In the genomic region with DNA sequence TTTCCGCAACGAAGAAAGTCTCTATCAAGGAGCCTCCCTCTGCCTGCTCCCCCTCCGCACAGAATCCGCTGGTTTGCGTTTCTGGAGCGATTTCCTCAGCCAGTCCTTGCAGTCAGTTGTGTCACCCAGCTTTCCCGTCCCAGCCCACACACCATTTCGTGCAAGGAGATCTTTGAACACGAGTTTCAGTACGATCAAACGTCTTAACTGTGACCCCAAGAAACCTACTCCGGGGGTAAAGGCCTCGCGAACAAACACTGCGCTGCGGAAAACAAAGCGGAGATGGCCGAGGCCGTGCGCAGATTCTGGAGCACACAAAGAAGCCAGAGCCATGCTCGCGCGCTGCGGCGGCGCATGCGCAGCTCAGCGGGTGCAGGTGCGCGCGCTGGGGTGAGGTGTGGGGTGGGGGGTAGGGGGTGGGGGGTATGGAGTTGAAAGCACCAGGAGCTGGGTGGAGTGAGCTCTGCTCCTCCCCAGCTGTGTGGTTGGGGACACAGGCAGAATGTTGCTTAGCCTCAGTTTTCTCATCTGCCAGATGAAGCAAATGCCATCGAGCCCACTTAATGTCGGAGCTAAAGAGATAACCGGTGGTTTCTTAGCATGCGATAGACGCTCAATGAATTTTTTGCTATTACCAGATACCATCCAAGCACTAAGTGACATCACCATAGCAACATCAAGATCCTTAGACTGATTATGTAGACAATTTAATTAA, we compare ENCODE assay signal across 7 mouse cellular contexts. TPM values are rescaled to one million over a fixed set of nuclear protein-coding genes. Genes with fewer than 3 reads are reported as not detected.
DNase-seq lines count a peak whose midpoint lies in the region; ATAC-seq lines count a peak whose summit lies in the region.

No protein-coding gene starts in this region.

- H3K9me3 ChIP-seq in hindbrain, embryonic 16.5 days (ENCODE audit: control insufficient read depth, low read length): no peaks in the 10 kb centered on the region

- H3K27me3 ChIP-seq in hindbrain, embryonic 16.5 days (replicated peaks; ENCODE audit: control insufficient read depth, insufficient read depth, low read length): no peaks in the 10 kb centered on the region

- H3K27ac ChIP-seq in hindbrain, embryonic 16.5 days (ENCODE audit: low read depth, low read length): peak overlapping the region; percentile 94

- peak; percentile 53 for DNase-seq in adipocyte (ENCODE audit: low spot score)
- peak; percentile 56 for DNase-seq in cerebellum, adult 8-10 months
- DNase-seq in frontal cortex, adult 2 months (ENCODE audit: extremely low spot score in 1 of 2, low spot score in 1 of 2): peak; percentile 29 to 74
- DNase-seq in left cerebral cortex, adult 18-20 months (ENCODE audit: low spot score in 2 of 2): peak; percentile 44 to 67
- peak; percentile 45 to 50 for DNase-seq in right cerebral cortex, postnatal 36 days (ENCODE audit: low spot score in 2 of 2)

- WGBS in hindbrain, embryonic 16.5 days: 3% methylated on average over 36 of the region's 36 CpGs

- H3K36me3 ChIP-seq in hindbrain, embryonic 16.5 days (ENCODE audit: control insufficient read depth, insufficient read depth, low read length): no peaks in the 10 kb centered on the region

- peak overlapping the region; percentile 61 for H3K4me2 ChIP-seq in hindbrain, embryonic 16.5 days (ENCODE audit: low read length)

- ATAC-seq in hindbrain, embryonic 16.5 days: peak; percentile 78
- peak; percentile 52 for ATAC-seq in megakaryocyte progenitor cell, adult 5-6 weeks (replicated peaks; ENCODE audit: poor library complexity)

- H3K4me3 ChIP-seq in hindbrain, embryonic 16.5 days (ENCODE audit: low read length): peak overlapping the region; percentile 43

- H3K9ac ChIP-seq in hindbrain, embryonic 16.5 days (ENCODE audit: low read depth, low read length): peak overlapping the region; percentile 74

- no peaks in the 10 kb centered on the region; the same call in 1 of the 2 replicates for H3K4me1 ChIP-seq in hindbrain, embryonic 16.5 days (ENCODE audit: control insufficient read depth, insufficient read depth, low read depth, low read length)

RNA-seq across cellular contexts. Expression of gene Nfe2l3, which starts 52.8 kb away (rescaled TPM):
- 2.4 and 3.1 TPM in 2 replicates for polyA plus RNA-seq in frontal cortex, adult 2 months (2012; rRNA removed)
- polyA plus RNA-seq in hindbrain, embryonic 16.5 days (2015; fragmentation: Nextera tagmentation; extraction: Ambion mirVana): 6.0 and 6.6 TPM in 2 replicates
- total RNA-seq in left cerebral cortex, adult 18-20 months (2021): 1 to 10 TPM; 1.8 to 1.9 TPM
- not detected in 2 replicates for total RNA-seq in megakaryocyte progenitor cell, adult 5-6 weeks (2015)
- 0.30 TPM in 1 of 2 replicates, not detected in the other for total RNA-seq in megakaryocyte progenitor cell, adult 5-6 weeks (2017)

Comparison
In these comparisons a context has a peak if more than half of its experiments do, and no peak if none do; other contexts are left out.
1. Peak in every context shown above with its lines: DNase-seq, ATAC-seq, H3K4me3 ChIP-seq and H3K27ac ChIP-seq.